ENCODE assay signal across 50 mouse cellular contexts in the genomic region with DNA sequence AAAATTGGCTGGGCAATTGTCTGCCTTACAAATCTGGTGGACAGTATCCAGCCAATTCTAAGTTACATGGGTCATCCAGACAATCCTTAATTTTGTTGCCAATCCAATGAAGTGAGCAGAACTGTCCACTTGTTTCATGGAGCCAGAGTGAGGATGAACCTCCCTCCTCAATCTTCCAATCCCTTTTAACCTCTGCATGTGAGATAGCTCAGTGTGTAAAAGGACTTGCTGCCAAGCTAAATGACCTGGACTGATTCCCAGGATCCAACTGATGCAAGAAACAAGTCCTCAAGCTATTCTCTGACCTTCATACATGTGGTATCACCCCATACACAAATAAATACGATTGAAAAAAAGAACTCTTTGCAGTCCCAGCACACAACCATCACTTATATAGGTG. TPM values are rescaled to one million over a fixed set of nuclear protein-coding genes. Genes with fewer than 3 reads are reported as not detected.
"Had no signal": no experiment of that assay in that cellular context is flagged by ENCODE, and none has a peak within 500 bp of the region (broad histone marks: within the 10 kb centered on the region; RNA-seq: fewer than 3 reads in every experiment).

No protein-coding gene starts in this region.

- H3K9ac ChIP-seq: heart, embryonic 12.5 days; heart, embryonic 13.5 days; heart, embryonic 15.5 days; hindbrain, embryonic 12.5 days; hindbrain, embryonic 13.5 days; hindbrain, embryonic 14.5 days; hindbrain, embryonic 15.5 days; intestine, embryonic 15.5 days; kidney, embryonic 15.5 days had no signal

- ATAC-seq: hindbrain, embryonic 16.5 days; hindbrain, postnatal 0 days; inflammation-experienced regulatory T-cells, adult 6 months; intestine, embryonic 15.5 days; intestine, embryonic 16.5 days; intestine, postnatal 0 days had no signal

- DNase-seq: heart, postnatal 10 days; heart, postnatal 14 days; heart, postnatal 36 days; heart, postnatal 4 days; kidney, adult 11 months; kidney, adult 18-20 months; kidney, adult 2 months; kidney, adult 8-10 months; kidney, adult 9 months; kidney, postnatal 10 days; kidney, postnatal 14 days; kidney, postnatal 25 days; kidney, postnatal 36 days; kidney, postnatal 4 days; layer of hippocampus, adult 9-11 months; layer of hippocampus, postnatal 36 days had no signal

- H3K27ac ChIP-seq: heart, embryonic 13.5 days; heart, embryonic 15.5 days; hindbrain, embryonic 10.5 days; hindbrain, embryonic 12.5 days; hindbrain, embryonic 13.5 days; hindbrain, embryonic 14.5 days; hindbrain, embryonic 15.5 days; hindbrain, postnatal 0 days; intestine, embryonic 15.5 days; kidney, embryonic 15.5 days; kidney, postnatal 0 days; layer of hippocampus, adult 2 months had no signal

- H3K9me3 ChIP-seq: heart, embryonic 15.5 days; hindbrain, embryonic 15.5 days; intestine, embryonic 15.5 days; kidney, embryonic 15.5 days had no signal

- H3K4me3 ChIP-seq: heart, embryonic 12.5 days; heart, embryonic 13.5 days; heart, embryonic 15.5 days; hindbrain, embryonic 10.5 days; hindbrain, embryonic 12.5 days; hindbrain, embryonic 13.5 days; hindbrain, embryonic 15.5 days; intestine, embryonic 15.5 days; kidney, embryonic 15.5 days; layer of hippocampus, adult 2 months had no signal

- H3K36me3 ChIP-seq: heart, embryonic 12.5 days; heart, embryonic 13.5 days; heart, embryonic 15.5 days; hindbrain, embryonic 10.5 days; hindbrain, embryonic 12.5 days; hindbrain, embryonic 13.5 days; hindbrain, embryonic 15.5 days; intestine, embryonic 15.5 days; kidney, embryonic 15.5 days had no signal

- H3K4me2 ChIP-seq: heart, embryonic 11.5 days; heart, embryonic 12.5 days; heart, embryonic 13.5 days; heart, embryonic 15.5 days; hindbrain, embryonic 12.5 days; hindbrain, embryonic 13.5 days; hindbrain, embryonic 14.5 days; hindbrain, embryonic 15.5 days; intestine, embryonic 15.5 days; kidney, embryonic 15.5 days had no signal

- H3K27me3 ChIP-seq: heart, embryonic 12.5 days; heart, embryonic 13.5 days; heart, embryonic 15.5 days; hindbrain, embryonic 12.5 days; hindbrain, embryonic 13.5 days; hindbrain, embryonic 15.5 days; intestine, embryonic 15.5 days; kidney, embryonic 15.5 days had no signal

- H3K4me1 ChIP-seq: heart, embryonic 12.5 days; heart, embryonic 13.5 days; heart, embryonic 15.5 days; hindbrain, embryonic 10.5 days; hindbrain, embryonic 12.5 days; hindbrain, embryonic 13.5 days; hindbrain, embryonic 15.5 days; intestine, embryonic 15.5 days; kidney, embryonic 15.5 days had no signal

RNA-seq across cellular contexts. Expression of gene Olfr1349, which starts 1.1 kb away (rescaled TPM):
- total RNA-seq: heart, postnatal 10 days; heart, postnatal 14 days; heart, postnatal 25 days; heart, postnatal 36 days; heart, postnatal 4 days; hematopoietic stem cell, adult 5-6 weeks; hindbrain, postnatal 0 days; layer of hippocampus, adult 18-20 months; layer of hippocampus, adult 2 months; layer of hippocampus, postnatal 14 days; layer of hippocampus, postnatal 25 days; layer of hippocampus, postnatal 36 days; left cerebral cortex, adult 18-20 months had no signal
- polyA plus RNA-seq: heart, embryonic 12.5 days; heart, embryonic 13.5 days; heart, embryonic 14.5 days; heart, embryonic 15.5 days; heart, embryonic 16.5 days; heart, postnatal 0 days; hindbrain, embryonic 10.5 days; hindbrain, embryonic 11.5 days; hindbrain, embryonic 12.5 days; hindbrain, embryonic 13.5 days; hindbrain, embryonic 14.5 days; hindbrain, embryonic 15.5 days; hindbrain, embryonic 16.5 days; intestine, embryonic 14.5 days; intestine, embryonic 15.5 days; intestine, embryonic 16.5 days; intestine, postnatal 0 days; kidney, adult 2 months; kidney, embryonic 14.5 days; kidney, embryonic 15.5 days; kidney, embryonic 16.5 days; kidney, postnatal 0 days; large intestine, adult 2 months had no signal

RNA-seq across cellular contexts. Expression of gene Olfr1348, which starts 13.1 kb away (rescaled TPM):
- total RNA-seq: heart, postnatal 10 days; heart, postnatal 14 days; heart, postnatal 25 days; heart, postnatal 36 days; heart, postnatal 4 days; hematopoietic stem cell, adult 5-6 weeks; hindbrain, postnatal 0 days; layer of hippocampus, adult 18-20 months; layer of hippocampus, adult 2 months; layer of hippocampus, adult 8-10 months; layer of hippocampus, postnatal 10 days; layer of hippocampus, postnatal 14 days; layer of hippocampus, postnatal 25 days; layer of hippocampus, postnatal 36 days; left cerebral cortex, adult 18-20 months had no signal
- polyA plus RNA-seq: heart, embryonic 11.5 days; heart, embryonic 12.5 days; heart, embryonic 13.5 days; heart, embryonic 14.5 days; heart, embryonic 15.5 days; heart, embryonic 16.5 days; heart, postnatal 0 days; hindbrain, embryonic 10.5 days; hindbrain, embryonic 11.5 days; hindbrain, embryonic 12.5 days; hindbrain, embryonic 13.5 days; hindbrain, embryonic 14.5 days; hindbrain, embryonic 15.5 days; hindbrain, embryonic 16.5 days; hindbrain, postnatal 0 days; inflammation-experienced regulatory T-cells, adult 6 months; intestine, embryonic 14.5 days; intestine, embryonic 15.5 days; intestine, embryonic 16.5 days; intestine, postnatal 0 days; kidney, adult 2 months; kidney, embryonic 14.5 days; kidney, embryonic 15.5 days; kidney, embryonic 16.5 days; kidney, postnatal 0 days; large intestine, adult 2 months had no signal

RNA-seq across cellular contexts. Expression of gene Olfr1347, which starts 22.1 kb away (rescaled TPM):
- total RNA-seq: heart, postnatal 10 days; heart, postnatal 14 days; heart, postnatal 25 days; heart, postnatal 36 days; heart, postnatal 4 days; hematopoietic stem cell, adult 5-6 weeks; hindbrain, postnatal 0 days; layer of hippocampus, adult 18-20 months; layer of hippocampus, adult 2 months; layer of hippocampus, adult 8-10 months; layer of hippocampus, postnatal 10 days; layer of hippocampus, postnatal 14 days; layer of hippocampus, postnatal 25 days; layer of hippocampus, postnatal 36 days; left cerebral cortex, adult 18-20 months had no signal
- polyA plus RNA-seq: heart, embryonic 11.5 days; heart, embryonic 12.5 days; heart, embryonic 13.5 days; heart, embryonic 14.5 days; heart, embryonic 15.5 days; heart, embryonic 16.5 days; heart, postnatal 0 days; hindbrain, embryonic 10.5 days; hindbrain, embryonic 11.5 days; hindbrain, embryonic 12.5 days; hindbrain, embryonic 13.5 days; hindbrain, embryonic 14.5 days; hindbrain, embryonic 15.5 days; hindbrain, embryonic 16.5 days; hindbrain, postnatal 0 days; inflammation-experienced regulatory T-cells, adult 6 months; intestine, embryonic 14.5 days; intestine, embryonic 15.5 days; intestine, embryonic 16.5 days; intestine, postnatal 0 days; kidney, adult 2 months; kidney, embryonic 14.5 days; kidney, embryonic 15.5 days; kidney, embryonic 16.5 days; kidney, postnatal 0 days; large intestine, adult 2 months had no signal

RNA-seq across cellular contexts. Expression of gene Olfr5, which starts 34.9 kb away (rescaled TPM):
- total RNA-seq: heart, postnatal 10 days; heart, postnatal 14 days; heart, postnatal 25 days; heart, postnatal 36 days; heart, postnatal 4 days; hematopoietic stem cell, adult 5-6 weeks; hindbrain, postnatal 0 days; layer of hippocampus, adult 18-20 months; layer of hippocampus, adult 2 months; layer of hippocampus, adult 8-10 months; layer of hippocampus, postnatal 10 days; layer of hippocampus, postnatal 14 days; layer of hippocampus, postnatal 25 days; layer of hippocampus, postnatal 36 days; left cerebral cortex, adult 18-20 months had no signal
- polyA plus RNA-seq: heart, embryonic 11.5 days; heart, embryonic 12.5 days; heart, embryonic 13.5 days; heart, embryonic 14.5 days; heart, embryonic 15.5 days; heart, embryonic 16.5 days; heart, postnatal 0 days; hindbrain, embryonic 10.5 days; hindbrain, embryonic 11.5 days; hindbrain, embryonic 12.5 days; hindbrain, embryonic 13.5 days; hindbrain, embryonic 14.5 days; hindbrain, embryonic 15.5 days; hindbrain, embryonic 16.5 days; hindbrain, postnatal 0 days; inflammation-experienced regulatory T-cells, adult 6 months; intestine, embryonic 14.5 days; intestine, embryonic 15.5 days; intestine, embryonic 16.5 days; intestine, postnatal 0 days; kidney, adult 2 months; kidney, embryonic 14.5 days; kidney, embryonic 15.5 days; kidney, embryonic 16.5 days; kidney, postnatal 0 days; large intestine, adult 2 months had no signal

RNA-seq across cellular contexts. Expression of gene Olfr1350, which starts 43.0 kb away (rescaled TPM):
- total RNA-seq: heart, postnatal 10 days; heart, postnatal 14 days; heart, postnatal 25 days; heart, postnatal 36 days; heart, postnatal 4 days; hematopoietic stem cell, adult 5-6 weeks; hindbrain, postnatal 0 days; layer of hippocampus, adult 18-20 months; layer of hippocampus, adult 2 months; layer of hippocampus, adult 8-10 months; layer of hippocampus, postnatal 10 days; layer of hippocampus, postnatal 14 days; layer of hippocampus, postnatal 25 days; layer of hippocampus, postnatal 36 days; left cerebral cortex, adult 18-20 months had no signal
- polyA plus RNA-seq: heart, embryonic 11.5 days; heart, embryonic 12.5 days; heart, embryonic 13.5 days; heart, embryonic 14.5 days; heart, embryonic 15.5 days; heart, embryonic 16.5 days; heart, postnatal 0 days; hindbrain, embryonic 10.5 days; hindbrain, embryonic 11.5 days; hindbrain, embryonic 12.5 days; hindbrain, embryonic 13.5 days; hindbrain, embryonic 14.5 days; hindbrain, embryonic 15.5 days; hindbrain, embryonic 16.5 days; hindbrain, postnatal 0 days; intestine, embryonic 14.5 days; intestine, embryonic 15.5 days; intestine, embryonic 16.5 days; intestine, postnatal 0 days; kidney, adult 2 months; kidney, embryonic 14.5 days; kidney, embryonic 15.5 days; kidney, embryonic 16.5 days; kidney, postnatal 0 days; large intestine, adult 2 months had no signal
